Mouse (Mus musculus) frontal cortex, postnatal 25 days (tissue): ENCODE data around the gene Rita1.
A peak's percentile ranks its signal among the peaks of the same experiment; 100 is the strongest.

Source experiments
- DNase-seq, 2 experiments: peaks; one replicate each; pipeline ENCODE4 v3.0.0; 2022; ENCODE audit warnings: low spot score in 2 of 2

Gene Rita1

DNA sequence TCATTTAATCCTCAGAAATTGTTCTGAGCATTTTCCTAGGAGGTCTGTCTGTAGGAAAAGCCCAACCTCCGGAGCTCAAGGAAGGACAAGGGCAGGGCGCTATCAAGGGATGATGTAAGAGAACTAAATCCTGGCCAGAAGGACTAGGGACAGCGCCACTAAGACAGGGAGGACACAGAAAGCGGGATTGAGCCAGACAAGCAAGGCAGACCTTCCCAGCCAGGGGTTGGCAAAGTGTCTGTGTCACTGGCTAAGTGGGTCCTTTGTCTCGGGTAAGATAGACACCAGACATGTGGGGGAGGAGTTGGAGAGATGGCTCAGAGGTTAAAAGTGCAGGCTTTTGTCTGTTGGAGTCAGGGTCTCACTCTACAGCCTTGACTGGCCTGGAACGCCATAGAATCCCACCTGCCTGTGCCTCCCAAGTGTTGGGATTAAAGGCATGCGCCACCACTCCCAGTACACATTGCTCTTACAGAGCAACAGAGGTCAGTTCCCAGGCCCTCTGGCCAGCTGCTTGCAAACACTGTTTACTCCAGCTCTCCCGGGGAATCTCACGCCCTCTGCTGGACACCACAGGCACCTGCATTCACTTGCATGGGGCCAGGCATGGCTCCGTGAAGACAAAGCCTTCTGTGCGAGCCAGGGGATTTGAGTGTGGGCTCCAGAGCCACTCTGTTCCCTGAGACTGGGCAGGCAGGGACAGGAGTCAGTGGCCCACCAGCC lies 11.3 kb downstream of the Rita1 start:
- DNase-seq: no peak

GRCm38 (mm10) chr5:120599625-120600024 lies 12.8 kb downstream of the Rita1 start:
- no peak for DNase-seq

DNA sequence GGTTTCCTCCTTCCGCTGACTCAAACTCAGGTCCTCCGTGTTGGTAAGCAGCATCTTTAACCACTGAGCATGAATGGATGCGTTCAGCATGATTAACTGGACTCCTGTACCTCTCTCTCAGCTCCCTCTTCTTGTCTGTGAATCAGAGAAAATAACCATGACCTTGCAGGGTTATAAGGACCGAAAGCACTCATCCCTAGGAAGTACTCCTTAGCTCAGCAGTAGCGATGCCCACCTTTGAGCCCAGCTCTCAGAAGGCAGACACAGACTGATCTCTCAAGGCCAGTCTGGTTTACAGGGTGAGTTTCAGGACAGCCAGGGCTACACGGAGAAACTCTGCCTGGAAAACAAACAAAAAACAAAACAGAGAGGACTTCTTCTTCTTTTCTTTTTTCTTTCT lies 17.9 kb downstream of the Rita1 start:
- DNase-seq: no peak

DNA sequence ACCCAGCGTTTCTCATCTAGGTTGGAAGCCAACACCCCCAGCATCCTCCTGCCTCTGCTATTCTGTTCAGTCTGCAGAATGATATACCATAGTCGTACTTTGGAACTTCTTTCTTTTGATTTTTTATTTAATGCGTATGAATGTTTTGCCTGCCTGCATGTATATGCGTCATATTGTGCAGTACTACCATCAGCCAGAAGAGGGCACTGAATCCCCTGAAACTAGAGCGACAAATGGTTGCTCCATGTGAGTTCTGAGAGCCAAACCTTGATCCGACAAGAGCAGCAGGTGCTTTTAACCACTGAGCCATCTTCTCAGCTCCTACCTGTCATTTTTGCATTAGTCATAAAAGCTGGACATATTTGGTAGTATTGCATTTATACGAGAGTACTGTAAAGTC lies 20.2 kb downstream of the Rita1 start:
- no peak for DNase-seq

DNA sequence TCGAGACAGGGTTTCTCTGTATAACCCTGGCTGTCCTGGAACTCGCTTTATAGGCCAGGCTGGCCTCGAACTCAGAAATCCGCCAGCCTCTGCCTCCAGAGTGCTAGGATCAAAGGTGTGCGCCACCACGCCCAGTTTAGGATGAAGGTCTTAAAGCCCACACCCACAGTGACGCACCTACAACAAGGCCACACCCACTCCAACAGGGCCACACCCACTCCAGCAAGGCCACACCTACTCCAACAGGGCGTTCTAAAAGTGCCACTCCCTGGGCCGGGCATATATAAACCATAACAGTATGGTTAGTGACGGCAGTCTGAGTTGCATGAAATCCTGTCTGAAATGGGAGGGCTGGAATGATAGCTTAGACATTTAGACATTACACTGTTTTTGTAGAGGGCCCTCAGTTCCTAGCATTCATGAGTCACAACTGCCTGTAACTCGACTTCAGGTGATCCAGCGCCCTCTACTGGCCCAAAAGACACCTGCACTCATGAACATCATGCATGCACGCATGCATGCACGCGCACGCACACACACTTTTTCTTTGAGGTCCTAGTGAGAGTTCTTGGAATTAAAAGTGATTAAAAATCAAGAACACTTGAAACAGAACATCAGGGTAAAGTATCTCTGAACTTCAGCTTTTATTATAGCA lies 21.9 kb downstream of the Rita1 start:
- DNase-seq: no peak

DNA sequence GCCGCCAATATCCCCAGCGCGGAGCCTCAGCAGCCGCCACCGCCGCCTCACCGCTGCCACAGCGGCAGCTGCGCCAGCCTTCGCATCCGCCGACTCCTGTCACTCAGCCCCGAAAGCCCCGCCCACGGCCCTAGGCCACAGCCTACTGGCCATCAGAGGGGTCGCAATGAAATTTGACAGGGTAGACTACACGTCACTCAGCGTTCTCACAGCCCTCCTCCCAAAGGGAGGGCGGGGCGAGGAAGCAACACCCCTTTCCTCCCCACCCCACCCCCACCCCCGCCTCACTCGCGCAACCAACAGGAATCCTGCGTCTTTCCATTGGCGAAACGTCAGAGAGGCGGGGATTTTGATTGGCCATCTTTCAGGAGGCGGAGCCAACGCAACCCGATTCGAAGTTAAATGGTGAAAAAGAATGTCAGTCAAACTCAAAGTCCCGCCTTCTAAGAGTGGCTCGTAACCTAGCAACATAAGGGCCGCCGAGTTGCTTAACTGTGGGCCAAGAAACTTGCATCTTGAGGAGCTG lies 23.8 kb downstream of the Rita1 start, which contains the start of the genes Tpcn1 and Iqcd:
Gene Tpcn1 (minus strand): TSS at position 105 of the 526 bp plus-strand sequence.
Gene Iqcd (plus strand): TSS at position 448 of the 526 bp plus-strand sequence.
- peak; percentile 93 to 98 for DNase-seq

- no peak for DNase-seq
Observed at GRCm38 (mm10) chr5:120587940-120588568, 24.3 kb downstream of the Rita1 start.

- no peak for DNase-seq
Observed at GRCm38 (mm10) chr5:120587616-120587926, 24.8 kb downstream of the Rita1 start.

- no peak for DNase-seq
Observed at GRCm38 (mm10) chr5:120586741-120587615, 25.4 kb downstream of the Rita1 start.

DNA sequence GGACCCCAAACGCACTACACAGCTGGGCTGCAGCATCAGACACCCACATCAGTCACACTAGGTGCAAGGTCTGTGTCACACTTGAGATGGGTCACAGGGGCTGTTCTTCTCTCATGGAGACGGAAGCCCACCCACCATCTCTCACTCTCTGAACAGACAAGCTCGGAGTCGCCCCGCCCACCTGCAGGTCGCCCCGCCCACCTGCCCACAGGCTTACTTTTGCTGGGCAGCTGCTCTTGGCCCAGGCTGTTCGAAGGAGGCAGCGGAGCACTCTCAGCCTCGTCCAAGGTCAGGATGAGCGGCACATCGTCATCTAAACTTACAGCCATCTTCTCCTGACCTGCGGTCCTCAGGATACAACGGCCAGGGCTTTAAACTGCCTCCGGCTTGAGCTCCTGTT lies 27.4 kb downstream of the Rita1 start:
- no peak for DNase-seq

DNA sequence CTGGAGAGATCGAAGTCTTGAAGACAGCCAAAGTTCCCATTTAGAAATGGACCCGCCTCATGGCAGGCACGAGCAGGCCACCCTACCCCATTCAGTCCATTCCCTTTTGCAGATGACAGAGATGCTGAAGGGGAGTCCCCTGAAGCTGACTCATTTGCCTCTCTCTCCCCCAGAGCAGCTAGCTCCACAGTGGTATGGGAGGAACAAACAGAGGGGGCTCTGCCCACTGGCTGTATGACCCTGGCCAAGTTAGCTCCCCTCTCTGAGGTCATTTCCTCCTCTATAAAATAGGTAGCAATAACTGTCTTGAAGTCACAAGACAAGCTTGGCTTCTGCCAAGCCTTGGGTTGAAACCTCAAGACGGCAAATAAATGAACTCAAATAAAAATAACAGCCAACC lies 28.9 kb downstream of the Rita1 start:
- DNase-seq: no peak

GRCm38 (mm10) chr5:120582002-120582401 lies 30.4 kb downstream of the Rita1 start:
- DNase-seq: no peak

- no peak for DNase-seq
Observed at GRCm38 (mm10) chr5:120579898-120580626, 32.3 kb downstream of the Rita1 start.

DNA sequence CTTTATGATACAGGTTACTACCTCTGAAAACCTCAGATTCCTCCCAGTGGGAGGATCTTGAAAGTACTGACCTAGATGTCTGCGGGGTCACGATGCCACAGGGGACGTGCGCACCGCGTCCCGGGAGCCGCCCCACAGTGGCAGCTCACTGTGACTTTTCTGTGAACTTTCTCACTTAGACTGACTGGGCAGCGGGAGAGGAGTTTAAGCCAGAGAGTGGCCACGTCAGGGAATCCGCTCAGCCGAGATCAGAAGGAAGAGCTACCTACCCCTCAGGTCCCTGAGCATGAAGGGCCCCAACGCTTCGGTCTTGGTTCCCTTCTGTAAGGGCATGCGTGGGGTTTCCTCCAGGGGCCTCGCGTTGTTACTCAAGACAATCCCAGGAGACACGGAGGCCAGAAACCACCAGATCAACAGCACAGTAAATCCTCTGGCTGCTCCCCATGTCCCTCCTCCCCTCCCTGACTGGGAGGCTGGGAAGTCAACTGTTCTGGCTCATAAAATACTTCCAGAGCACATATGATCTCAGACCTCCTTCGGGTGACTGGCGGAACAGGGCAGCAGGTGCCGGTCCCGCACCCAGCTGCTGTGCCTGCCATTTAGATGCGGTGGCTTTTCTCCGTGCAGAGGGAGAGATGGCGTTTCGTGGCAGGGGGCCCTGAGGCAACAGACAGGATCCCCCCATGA lies 33.0 kb downstream of the Rita1 start:
- DNase-seq: no peak

DNA sequence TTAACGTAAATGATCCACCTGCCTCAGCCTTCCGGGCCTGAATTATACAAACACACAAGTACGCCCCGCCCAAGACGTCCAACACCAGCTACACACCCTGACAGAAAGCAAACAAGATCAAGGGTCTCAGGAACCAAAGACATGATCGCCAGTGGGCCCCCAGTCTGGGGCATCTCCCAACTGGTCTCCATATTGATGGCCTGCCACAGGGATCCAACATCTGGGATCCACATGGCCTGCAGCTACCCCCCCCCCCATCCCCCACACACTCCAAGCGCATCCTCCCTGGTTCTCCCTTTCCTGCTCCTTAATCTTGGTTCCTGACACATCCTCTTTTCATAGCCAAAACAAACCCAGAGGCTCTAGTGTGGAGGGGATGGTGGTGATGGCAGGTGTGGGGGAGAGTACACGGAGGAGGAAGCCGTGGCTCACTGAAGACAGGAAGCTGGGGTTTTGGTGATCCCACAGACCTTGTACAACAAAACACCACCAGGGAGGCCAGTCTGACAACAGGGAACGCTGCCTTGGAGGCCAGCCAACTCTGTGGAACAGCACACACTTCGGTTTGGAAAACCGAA lies 33.8 kb downstream of the Rita1 start:
- DNase-seq: no peak

GRCm38 (mm10) chr5:120577935-120578441 lies 34.4 kb downstream of the Rita1 start:
- DNase-seq: no peak

- DNase-seq: no peak
Observed at GRCm38 (mm10) chr5:120576781-120577301, 35.5 kb downstream of the Rita1 start.

GRCm38 (mm10) chr5:120574469-120575063 lies 37.8 kb downstream of the Rita1 start:
- DNase-seq: no peak

DNA sequence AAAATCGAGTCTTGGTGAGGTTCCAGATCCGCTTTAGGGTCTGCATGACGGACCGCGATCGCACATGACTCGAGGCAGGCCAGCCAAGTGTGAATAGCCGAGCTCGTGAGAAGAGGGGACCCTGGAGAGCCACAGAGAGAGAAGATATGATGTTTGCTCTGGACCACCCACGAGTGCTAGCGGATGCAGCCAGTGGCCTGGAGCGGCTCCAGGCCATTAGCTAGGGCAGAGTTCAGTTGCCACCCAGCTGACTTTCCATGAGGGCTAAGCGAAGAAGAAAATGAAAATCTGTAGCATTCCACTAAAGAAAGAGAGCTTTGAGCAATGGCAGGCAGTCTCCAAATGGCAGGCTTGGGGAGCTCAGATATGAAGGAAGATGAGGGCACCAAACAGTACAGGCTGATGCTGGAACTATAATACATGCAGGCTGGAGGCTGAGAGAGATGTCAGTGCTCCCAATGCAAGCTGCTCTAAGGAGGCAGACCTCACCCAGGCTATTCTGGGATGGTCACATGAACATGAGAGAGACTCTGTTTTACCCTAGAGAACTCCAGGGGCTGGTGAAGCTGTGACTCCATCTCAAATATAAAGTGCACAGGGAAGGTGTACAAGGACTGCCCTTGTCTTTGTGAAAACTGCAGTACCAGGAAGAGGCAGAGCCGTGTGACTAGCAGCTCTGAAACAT lies 41.2 kb downstream of the Rita1 start:
- no peak for DNase-seq
